Mouse (Mus musculus) adrenal gland, postnatal 25 days (tissue): Measurements from ENCODE around the gene Atp11c. TPM values are rescaled to one million over a fixed set of nuclear protein-coding genes. Genes with fewer than 3 reads are reported as not detected.

Experiments used
- DNase-seq: peaks from one replicate; pipeline ENCODE4 v3.0.0; 2021; ENCODE audit warnings: mixed read lengths
- long read RNA-seq: library from polyadenylated mRNA; stranded (forward); transcript quantifications from one replicate; pipeline ENCODE4 v2.0.0, GENCODE M21; 2021
- total RNA-seq: library from RNA; stranded (reverse); gene quantifications from 2 replicates; pipeline ENCODE4 v1.2.3, GENCODE M21; 2021

Atp11c gene
- 16.2 and 16.6 TPM in 2 replicates for total RNA-seq
- long read RNA-seq, full-length matches to known transcripts, result 7 of 16 reads
- long read RNA-seq, partial matches to known transcripts, result 5 of 16 reads
- long read RNA-seq, other reads (novel, unspliced or antisense), result 4 of 16 reads

GRCm38 (mm10) chrX:60592598-60592997 lies at the start of gene Atp11c:
TSS of gene Atp11c (minus strand) at chrX:60592698.
- no peak for DNase-seq

GRCm38 (mm10) chrX:60609202-60609601 lies 16.7 kb upstream of the Atp11c start:
- DNase-seq, result no peak

GRCm38 (mm10) chrX:60570539-60570938 lies 22.0 kb downstream of the Atp11c start:
- DNase-seq, result no peak

GRCm38 (mm10) chrX:60569047-60569446 lies 23.5 kb downstream of the Atp11c start:
- DNase-seq, result no peak

GRCm38 (mm10) chrX:60555242-60555641 lies 37.3 kb downstream of the Atp11c start:
- DNase-seq, result no peak

- peak; percentile 53 for DNase-seq
These were observed 44.8 kb downstream of the Atp11c start for GRCm38 (mm10) chrX:60547444-60548304.

- DNase-seq, result no peak
These were observed 45.4 kb downstream of the Atp11c start for GRCm38 (mm10) chrX:60547098-60547443.

- no peak for DNase-seq
These were observed 46.6 kb downstream of the Atp11c start for GRCm38 (mm10) chrX:60545906-60546305.

- no peak for DNase-seq
These were observed 47.1 kb downstream of the Atp11c start for GRCm38 (mm10) chrX:60545444-60545843.

- no peak for DNase-seq
These were observed 48.4 kb downstream of the Atp11c start for GRCm38 (mm10) chrX:60544098-60544497.

GRCm38 (mm10) chrX:60542901-60543300 lies 49.6 kb downstream of the Atp11c start:
- no peak for DNase-seq

GRCm38 (mm10) chrX:60539149-60539548 lies 53.3 kb downstream of the Atp11c start, which contains the start of gene Gm7073:
TSS of gene Gm7073 (minus strand) at chrX:60539249.
- DNase-seq, result no peak

GRCm38 (mm10) chrX:60503995-60504394 lies 88.5 kb downstream of the Atp11c start:
- DNase-seq, result peak; percentile 8

GRCm38 (mm10) chrX:60497750-60498149 lies 94.7 kb downstream of the Atp11c start:
- DNase-seq, result no peak

GRCm38 (mm10) chrX:60495308-60495707 lies 97.2 kb downstream of the Atp11c start:
- no peak for DNase-seq

- DNase-seq, result no peak
These were observed 128.7 kb downstream of the Atp11c start for GRCm38 (mm10) chrX:60463786-60464185.

GRCm38 (mm10) chrX:60414563-60415111 lies 177.9 kb downstream of the Atp11c start:
- no peak for DNase-seq

- DNase-seq, result no peak
These were observed 186.8 kb downstream of the Atp11c start for GRCm38 (mm10) chrX:60405681-60406080.

GRCm38 (mm10) chrX:60404668-60405044 lies 187.8 kb downstream of the Atp11c start:
- DNase-seq, result peak; percentile 83

GRCm38 (mm10) chrX:60403764-60404667 lies 188.5 kb downstream of the Atp11c start:
- peak; percentile 74 for DNase-seq

- DNase-seq, result peak; percentile 4
These were observed 189.3 kb downstream of the Atp11c start for GRCm38 (mm10) chrX:60403062-60403763.

- no peak for DNase-seq
These were observed 198.2 kb downstream of the Atp11c start for GRCm38 (mm10) chrX:60394292-60394691.
